Mouse (Mus musculus) kidney, adult 2 months (tissue): ENCODE measurements around the gene Rasl10b. TPM values are rescaled to one million over a fixed set of nuclear protein-coding genes. Genes with fewer than 3 reads are reported as not detected.

Experiments used
- DNase-seq: peaks from one replicate; pipeline ENCODE4 v3.0.0; 2021
- H3K27ac ChIP-seq: fragments of 200-500 bp; 2 replicates; pipeline ENCODE4 v1.5.1; 2012; ENCODE audit warnings: low read depth, low read length, control low read depth, inconsistent platforms; ENCODE audit not compliant: insufficient read depth
- H3K27me3 ChIP-seq: fragments of 200-500 bp; replicated peaks from 2 replicates; pipeline ENCODE4 v1.6.1; 2012; ENCODE audit warnings: mild to moderate bottlenecking, moderate library complexity, low read length, inconsistent platforms; ENCODE audit not compliant: control insufficient read depth, insufficient read depth
- H3K36me3 ChIP-seq: fragments of 200-500 bp; 2 replicates; pipeline ENCODE4 v1.6.1; 2012; ENCODE audit warnings: mild to moderate bottlenecking, moderate library complexity, low read length, inconsistent platforms; ENCODE audit not compliant: control insufficient read depth, insufficient read depth
- H3K4me1 ChIP-seq: fragments of 200-500 bp; 2 replicates; pipeline ENCODE4 v1.6.1; 2011; ENCODE audit warnings: low read length; ENCODE audit not compliant: control insufficient read depth, insufficient read depth
- H3K4me3 ChIP-seq: fragments of 200-500 bp; 2 replicates; pipeline ENCODE4 v1.5.1; 2011; ENCODE audit warnings: mild to moderate bottlenecking, low read depth, low read length, control low read depth; ENCODE audit not compliant: insufficient read depth
- CTCF ChIP-seq: fragments of 200-500 bp; conservative IDR thresholded peaks from 2 replicates; pipeline ENCODE4 v1.5.1; 2011; ENCODE audit warnings: low read depth, mild to moderate bottlenecking, control low read depth, low read length, moderate library complexity, mixed read lengths; ENCODE audit not compliant: insufficient read depth, insufficient read length
- POLR2A ChIP-seq: fragments of 200-500 bp; IDR thresholded peaks from one replicate; pipeline ENCODE4 v1.6.1; 2011; ENCODE audit warnings: low read depth, low read length, control low read depth
- WGBS: fragments of 180-500 bp; shearing (Covaris S2); methylation state at CpG from one replicate; pipeline ENCODE4 v1.1.7; 2018; 5-methylcytosine and 5-hydroxymethylcytosine counted together
- polyA plus RNA-seq: library from polyadenylated mRNA; depleted of rRNA; stranded (reverse); fragments of >200 nt; gene quantifications from 2 replicates; pipeline ENCODE4 v1.2.3, GENCODE M21; 2012

The Rasl10b gene
- polyA plus RNA-seq, 1 experiment: 1.4 TPM

DNA sequence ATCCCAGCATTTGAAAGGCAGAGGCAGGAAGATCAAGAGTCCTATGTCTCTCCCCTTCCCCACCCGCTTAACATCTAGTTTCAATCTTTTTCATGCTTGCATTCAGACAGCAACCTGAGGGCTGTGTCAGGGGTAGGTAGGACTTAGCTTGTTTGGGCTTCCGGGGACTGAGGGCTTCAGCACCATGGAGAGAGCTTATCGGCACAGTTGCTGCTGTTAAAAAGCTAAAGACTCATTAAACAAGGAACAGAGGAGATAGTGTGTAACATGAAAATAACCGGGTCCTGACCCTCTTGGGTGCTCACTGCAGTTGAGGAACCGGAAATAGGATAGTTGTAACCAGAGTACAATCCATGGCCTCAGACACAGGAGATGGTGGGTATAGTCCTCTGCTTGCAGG is 8.1 kb downstream of the Rasl10b start:
- Histone ChIP-seq H3K4me3 (no peak overlapping the region), H3K36me3 (no peaks in the 10 kb centered on the region), H3K27ac (no peak overlapping the region), H3K4me1 (no peaks in the 10 kb centered on the region), H3K27me3 (0 out of 2 replicates have a peak, but pooled peaks cover 1% of the 10 kb centered on the region)
- 3% methylated on average over 5 of the region's 5 CpGs for WGBS
- peak; percentile 67 for DNase-seq
- no peak for TF ChIP-seq POLR2A
- TF ChIP-seq CTCF: no peak

DNA sequence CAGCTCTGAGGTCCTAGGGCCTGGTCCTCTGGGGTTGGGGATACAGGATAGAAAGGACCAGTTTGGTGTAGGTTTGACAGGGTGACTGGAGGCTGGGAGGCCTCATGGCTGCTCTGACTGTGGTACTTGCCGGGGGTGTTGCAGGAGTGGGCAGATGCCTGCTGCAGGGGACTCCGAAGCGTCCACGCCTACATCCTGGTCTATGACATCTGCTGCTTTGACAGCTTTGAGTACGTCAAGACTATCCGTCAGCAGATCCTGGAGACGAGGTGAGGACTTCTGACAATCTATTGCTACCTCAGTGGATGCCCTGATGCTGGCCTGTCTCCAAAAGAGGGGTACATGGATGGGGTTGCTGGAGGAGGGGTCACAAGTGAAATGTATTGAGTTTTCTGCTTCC is 8.8 kb downstream of the Rasl10b start:
- DNase-seq: no peak
- no peaks in the 10 kb centered on the region for H3K36me3 ChIP-seq
- no peaks in the 10 kb centered on the region for H3K4me1 ChIP-seq
- WGBS: 81% methylated on average over 7 of the region's 7 CpGs
- H3K27me3 ChIP-seq: 0 out of 2 replicates have a peak, but pooled peaks cover 1% of the 10 kb centered on the region
- no peak overlapping the region for H3K27ac ChIP-seq
- no peak overlapping the region for H3K4me3 ChIP-seq
- TF ChIP-seq CTCF (no peak), POLR2A (no peak)

- no peak for DNase-seq
- no peaks in the 10 kb centered on the region for H3K4me1 ChIP-seq
- 0 out of 2 replicates have a peak, but pooled peaks cover 1% of the 10 kb centered on the region for H3K27me3 ChIP-seq
- no peak overlapping the region for H3K27ac ChIP-seq
- WGBS: 8% methylated on average over 38 of the region's 38 CpGs
- no peak overlapping the region for H3K4me3 ChIP-seq
- no peak for TF ChIP-seq POLR2A
- TF ChIP-seq CTCF: no peak
- no peaks in the 10 kb centered on the region for H3K36me3 ChIP-seq
These were observed 9.6 kb downstream of the Rasl10b start for GRCm38 (mm10) chr11:83418566-83418965.

- Histone ChIP-seq H3K27ac (no peak overlapping the region), H3K27me3 (0 out of 2 replicates have a peak, but pooled peaks cover 1% of the 10 kb centered on the region), H3K36me3 (no peaks in the 10 kb centered on the region), H3K4me1 (no peaks in the 10 kb centered on the region), H3K4me3 (no peak overlapping the region)
- WGBS: 34% methylated on average over 4 of the region's 4 CpGs
- TF ChIP-seq CTCF (no peak), POLR2A (no peak)
- no peak for DNase-seq
These were observed 11.4 kb downstream of the Rasl10b start for GRCm38 (mm10) chr11:83420338-83420737.

DNA sequence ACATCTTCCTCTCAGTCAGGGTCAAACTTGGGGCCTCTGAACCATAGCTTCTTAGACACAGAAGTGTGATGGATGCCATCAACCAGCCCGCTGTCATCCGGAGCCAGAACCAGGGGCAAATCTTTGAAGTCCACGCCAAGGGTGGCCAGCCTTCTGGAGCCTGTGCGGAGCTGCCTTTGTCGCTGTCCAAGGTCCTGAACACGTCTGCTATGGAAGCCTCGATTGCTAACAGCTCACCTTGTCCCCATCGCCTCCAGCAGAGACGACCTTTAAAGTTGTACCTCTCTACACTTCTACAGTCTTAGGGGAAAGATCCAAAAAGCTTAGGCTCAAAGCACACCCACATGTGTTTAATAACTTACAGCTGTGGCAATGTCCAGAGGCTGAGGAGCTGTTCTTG is 12.4 kb downstream of the Rasl10b start:
- 2% methylated on average over 9 of the region's 9 CpGs for WGBS
- no peaks in the 10 kb centered on the region for H3K4me1 ChIP-seq
- no peaks in the 10 kb centered on the region for H3K36me3 ChIP-seq
- H3K4me3 ChIP-seq: no peak overlapping the region
- H3K27me3 ChIP-seq: 0 out of 2 replicates have a peak, but pooled peaks cover 1% of the 10 kb centered on the region
- no peak overlapping the region for H3K27ac ChIP-seq
- DNase-seq: peak; percentile 64
- TF ChIP-seq CTCF (no peak), POLR2A (no peak)

DNA sequence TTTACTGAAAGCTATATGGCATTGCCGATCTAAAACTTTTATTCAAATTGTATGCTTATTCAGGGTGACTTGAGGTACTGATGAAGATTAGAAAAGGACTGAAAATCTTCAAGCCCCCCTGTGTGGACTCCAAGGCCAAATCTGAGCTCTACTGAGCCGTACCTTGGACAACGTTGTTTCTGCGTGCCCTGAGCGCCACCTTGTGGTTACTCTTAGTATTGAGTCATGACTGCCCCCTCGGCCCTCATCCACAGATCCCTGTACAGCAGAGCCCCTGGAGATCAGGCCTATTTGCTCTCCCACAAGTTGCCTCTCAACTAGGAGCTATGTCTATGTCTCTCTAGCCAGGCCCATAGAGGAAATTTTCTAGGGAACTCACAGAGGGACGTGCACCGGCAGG is 15.7 kb downstream of the Rasl10b start:
- H3K36me3 ChIP-seq: no peaks in the 10 kb centered on the region
- no peaks in the 10 kb centered on the region for H3K4me1 ChIP-seq
- no peaks in the 10 kb centered on the region for H3K27me3 ChIP-seq
- no peak for TF ChIP-seq POLR2A
- TF ChIP-seq CTCF: peak; percentile 95
- H3K4me3 ChIP-seq: no peak overlapping the region
- DNase-seq: peak; percentile 63
- 6% methylated on average over 8 of the region's 8 CpGs for WGBS
- no peak overlapping the region for H3K27ac ChIP-seq

DNA sequence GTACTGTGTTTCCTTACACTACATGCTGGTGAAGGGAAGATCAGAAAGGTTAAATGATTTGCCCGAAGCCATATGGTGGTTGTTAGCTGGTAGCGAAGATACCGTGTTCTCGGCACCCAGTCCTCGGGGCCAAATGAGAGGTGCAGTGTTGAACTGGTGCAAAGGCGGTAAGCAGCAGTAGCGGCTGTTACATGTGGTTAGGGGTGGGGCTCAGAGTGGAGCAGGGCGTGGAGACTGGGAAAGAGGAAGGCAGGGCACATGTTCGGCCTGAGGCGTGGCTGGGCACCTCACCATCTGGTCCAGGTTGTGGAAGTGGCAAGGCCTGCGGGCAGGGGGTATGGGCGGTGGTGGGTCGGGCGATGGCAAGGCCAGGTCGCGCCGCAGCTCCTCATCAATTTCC is 18.0 kb downstream of the Rasl10b start:
- TF ChIP-seq POLR2A: no peak
- Histone ChIP-seq H3K27ac (no peak overlapping the region), H3K4me1 (no peaks in the 10 kb centered on the region), H3K4me3 (no peak overlapping the region), H3K27me3 (no peaks in the 10 kb centered on the region), H3K36me3 (no peaks in the 10 kb centered on the region)
- WGBS: 25% methylated on average over 17 of the region's 17 CpGs
- no peak for DNase-seq

- Histone ChIP-seq H3K27me3 (no peaks in the 10 kb centered on the region), H3K4me3 (no peak within 1 kb of the TSS), H3K27ac (no peak within 1 kb of the TSS), H3K4me1 (no peaks in the 10 kb centered on the region), H3K36me3 (no peaks in the 10 kb centered on the region)
- 53% methylated on average over 5 of the region's 5 CpGs for WGBS
- TF ChIP-seq CTCF (no peak), POLR2A (no peak)
- no peak for DNase-seq
These were observed 20.4 kb downstream of the Rasl10b start, which contains the start of gene Gas2l2 for GRCm38 (mm10) chr11:83429355-83429754. TSS of gene Gas2l2 (minus strand) at chr11:83429455.
